ENCODE assay signal across 20 mouse cellular contexts in the genomic region with DNA sequence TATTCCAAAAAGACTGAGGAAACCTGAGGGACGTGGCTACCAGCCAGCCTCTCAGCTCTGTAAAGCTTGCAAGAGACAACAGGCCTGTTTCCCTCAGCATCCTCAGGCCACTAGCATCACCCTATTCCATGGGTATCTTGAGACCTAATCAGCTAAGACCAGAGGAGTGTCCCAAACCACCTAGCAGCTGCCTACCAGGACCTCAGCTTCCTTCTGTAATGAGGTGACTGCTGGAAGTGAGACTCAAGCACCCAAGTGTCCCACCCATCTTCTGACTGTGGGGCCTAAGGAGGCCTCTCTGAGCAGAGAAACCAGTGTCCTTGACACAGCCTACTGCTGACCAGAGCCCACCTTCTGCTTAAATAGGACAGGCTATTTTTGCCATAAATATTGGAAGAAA. TPM values are rescaled to one million over a fixed set of nuclear protein-coding genes. Genes with fewer than 3 reads are reported as not detected.
"Had no signal": no experiment of that assay in that cellular context is flagged by ENCODE, and none has a peak within 500 bp of the region (broad histone marks: within the 10 kb centered on the region; RNA-seq: fewer than 3 reads in every experiment).

No protein-coding gene starts in this region.

- H3K27ac ChIP-seq: intestine, embryonic 15.5 days; kidney, embryonic 15.5 days; limb, embryonic 15.5 days; midbrain, embryonic 10.5 days; neural tube, embryonic 12.5 days had no signal

- ATAC-seq: intestine, embryonic 15.5 days had no signal

- H3K9ac ChIP-seq: intestine, embryonic 15.5 days; kidney, embryonic 15.5 days; limb, embryonic 15.5 days; lung, embryonic 14.5 days; neural tube, embryonic 12.5 days had no signal

- H3K4me3 ChIP-seq: intestine, embryonic 15.5 days; kidney, embryonic 15.5 days; limb, embryonic 15.5 days; midbrain, embryonic 10.5 days; neural tube, embryonic 12.5 days had no signal

- H3K4me1 ChIP-seq: midbrain, embryonic 10.5 days; neural tube, embryonic 12.5 days had no signal

- H3K4me2 ChIP-seq: intestine, embryonic 15.5 days; kidney, embryonic 15.5 days; limb, embryonic 15.5 days; lung, embryonic 14.5 days; neural tube, embryonic 12.5 days had no signal

- H3K27me3 ChIP-seq: intestine, embryonic 15.5 days; kidney, embryonic 15.5 days; limb, embryonic 15.5 days; neural tube, embryonic 12.5 days had no signal

- DNase-seq: kidney, adult 18-20 months; kidney, postnatal 25 days; layer of hippocampus, adult 9-11 months; layer of hippocampus, postnatal 36 days; lung, embryonic 14.5 days; lung, postnatal 10 days; lung, postnatal 4 days; midbrain, embryonic 14.5 days; retina, postnatal 1 day; right cerebral cortex, postnatal 4 days; spleen, adult 18-20 months; thymus, adult 18-20 months; thymus, postnatal 36 days had no signal

- H3K9me3 ChIP-seq: intestine, embryonic 15.5 days; kidney, embryonic 15.5 days; limb, embryonic 15.5 days; midbrain, embryonic 10.5 days; neural tube, embryonic 12.5 days had no signal

RNA-seq across cellular contexts. Expression of a gene that starts 3.3 kb away (rescaled TPM):
- polyA plus RNA-seq: intestine, embryonic 15.5 days; limb, embryonic 11.5 days; lung, embryonic 14.5 days; midbrain, embryonic 10.5 days; midbrain, embryonic 14.5 days; neural tube, embryonic 12.5 days; stomach, embryonic 14.5 days had no signal
